Mouse (Mus musculus): ENCODE results near the gene Notch1.

Notch1 gene

GRCm38 (mm10) chr2:26480911-26481310 is 35.6 kb downstream of the Notch1 start:
- DNase-seq (ENCODE audit: low spot score) = no peak

- no peak for DNase-seq (ENCODE audit: low spot score)
Measured at GRCm38 (mm10) chr2:26478685-26479205, 37.7 kb downstream of the Notch1 start.

- DNase-seq (ENCODE audit: low spot score) = no peak
Measured at GRCm38 (mm10) chr2:26477911-26478310, 38.6 kb downstream of the Notch1 start.

GRCm38 (mm10) chr2:26475505-26476430 is 40.7 kb downstream of the Notch1 start:
- no peak for DNase-seq (ENCODE audit: low spot score)

GRCm38 (mm10) chr2:26474789-26475504 is 41.5 kb downstream of the Notch1 start:
- no peak for DNase-seq (ENCODE audit: low spot score)

DNA sequence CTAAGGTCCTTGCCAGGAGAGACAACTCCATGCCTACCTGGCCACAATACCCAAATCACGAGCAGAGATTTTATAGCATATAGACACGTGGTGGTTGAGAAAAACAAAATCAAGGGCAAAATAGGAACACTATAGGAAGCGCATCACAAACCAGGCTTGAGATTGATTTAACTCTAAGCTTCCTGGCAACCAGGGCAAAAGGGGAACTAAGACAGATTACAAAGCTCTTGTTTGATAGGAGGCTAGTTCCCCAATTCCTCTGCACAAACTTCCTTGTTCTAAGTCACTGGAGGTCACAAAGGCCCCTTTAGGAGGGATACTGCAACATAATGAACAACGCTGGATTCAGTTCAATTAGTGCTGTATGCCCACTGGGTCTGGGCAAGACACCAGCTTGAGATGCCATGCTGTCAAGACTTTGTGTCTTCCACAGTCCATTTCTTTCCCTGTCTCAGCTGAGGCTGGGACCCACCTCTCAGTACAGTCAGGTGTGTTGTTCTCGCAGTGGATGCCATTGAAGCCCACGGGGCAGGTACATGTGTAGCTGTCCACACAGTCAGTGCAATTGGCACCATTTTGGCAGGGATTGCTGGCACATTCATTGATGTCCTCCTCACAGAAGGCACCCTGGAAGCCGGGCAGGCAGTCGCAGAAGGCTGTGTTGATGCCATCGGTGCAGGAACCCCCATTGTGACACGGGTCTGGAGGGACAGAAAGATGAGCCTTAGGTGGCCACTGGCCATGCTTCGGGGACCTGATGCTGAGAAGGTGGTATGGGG is 44.0 kb downstream of the Notch1 start:
- DNase-seq (ENCODE audit: low spot score) = no peak

- DNase-seq (ENCODE audit: low spot score) = no peak
Measured at GRCm38 (mm10) chr2:26471652-26472285, 44.7 kb downstream of the Notch1 start.

GRCm38 (mm10) chr2:26470967-26471366 is 45.5 kb downstream of the Notch1 start:
- no peak for DNase-seq (ENCODE audit: low spot score)

DNA sequence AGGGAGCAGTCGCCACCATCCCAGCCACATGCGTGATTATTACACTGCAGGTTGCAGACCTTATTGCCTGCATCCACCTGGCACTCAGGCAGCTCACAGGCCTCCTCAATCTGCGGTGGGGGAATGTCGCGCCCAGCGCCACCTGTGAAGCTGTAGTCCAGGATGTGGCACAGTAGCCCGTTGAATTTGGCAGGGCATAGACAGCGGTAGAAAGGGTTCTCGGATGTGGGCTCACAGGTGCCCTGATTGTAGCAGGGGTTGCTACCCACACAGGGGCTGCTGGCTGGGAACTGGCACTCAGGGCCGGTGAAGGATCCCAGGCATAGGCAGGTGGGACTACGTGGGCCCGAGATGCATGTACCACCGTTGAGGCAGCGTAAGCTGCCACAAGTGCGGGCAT is 48.1 kb downstream of the Notch1 start:
- no peak for DNase-seq (ENCODE audit: low spot score)

GRCm38 (mm10) chr2:26463412-26463811 is 53.1 kb downstream of the Notch1 start:
- DNase-seq (ENCODE audit: low spot score) = no peak

DNA sequence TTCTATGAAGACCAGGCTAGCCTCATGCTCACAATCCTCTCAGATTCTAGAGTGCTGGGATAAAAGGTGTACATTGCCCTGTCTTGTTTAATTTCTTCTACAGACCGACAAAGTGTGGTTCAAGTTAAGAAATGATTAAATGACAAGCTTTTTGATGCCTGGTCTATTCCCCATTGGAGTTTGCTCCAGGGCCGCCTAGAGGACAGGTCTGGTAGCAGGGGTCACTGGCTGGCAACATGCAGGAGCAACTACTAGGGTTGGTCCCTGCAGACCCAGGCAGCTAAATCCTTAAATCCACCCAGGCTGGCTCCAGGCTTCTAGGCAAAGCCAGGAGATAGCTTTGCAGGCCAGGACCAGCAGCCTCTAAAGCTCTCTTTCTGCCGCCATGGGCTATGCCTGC is 53.5 kb downstream of the Notch1 start:
- DNase-seq (ENCODE audit: low spot score) = no peak

- no peak for DNase-seq (ENCODE audit: low spot score)
Measured at GRCm38 (mm10) chr2:26461667-26462066, 54.8 kb downstream of the Notch1 start.

DNA sequence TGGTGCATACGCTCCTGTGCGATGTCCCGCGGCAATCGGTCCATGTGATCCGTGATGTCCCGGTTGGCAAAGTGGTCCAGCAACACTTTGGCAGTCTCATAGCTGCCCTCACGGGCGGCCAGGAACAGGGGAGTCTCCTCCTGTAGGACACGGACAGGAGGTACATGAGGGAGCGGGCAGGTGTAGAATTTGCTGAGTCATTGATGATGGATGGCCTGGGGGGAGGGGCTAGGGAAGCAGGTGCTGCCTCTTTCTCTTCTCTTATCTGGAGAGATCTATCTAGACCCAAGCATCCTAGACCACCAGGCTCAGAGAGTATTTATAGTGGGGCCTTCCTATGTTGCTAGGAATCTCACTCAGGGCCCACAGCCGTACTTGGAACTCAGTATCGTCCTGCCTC is 55.6 kb downstream of the Notch1 start:
- no peak for DNase-seq (ENCODE audit: low spot score)

GRCm38 (mm10) chr2:26460097-26460646 is 56.3 kb downstream of the Notch1 start:
- DNase-seq (ENCODE audit: low spot score) = no peak

DNA sequence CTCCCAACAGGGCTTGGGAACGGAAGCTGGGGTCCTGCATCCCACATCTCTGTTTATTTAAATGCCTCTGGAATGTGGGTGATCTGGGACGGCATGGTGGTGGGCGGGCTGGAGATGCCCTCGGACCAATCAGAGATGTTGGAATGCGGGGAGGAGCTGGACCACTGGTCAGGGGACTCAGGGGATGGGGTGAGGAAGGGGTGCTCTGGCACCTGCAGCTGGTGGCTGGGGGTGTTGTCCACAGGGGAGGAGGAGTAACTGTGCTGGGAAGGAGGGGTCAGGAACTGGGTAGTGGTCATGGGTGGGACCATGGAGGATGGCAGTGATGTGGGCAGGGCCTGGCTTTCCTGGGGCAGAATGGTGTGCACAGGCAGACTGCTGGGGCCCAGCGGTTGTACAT is 57.0 kb downstream of the Notch1 start:
- DNase-seq (ENCODE audit: low spot score) = no peak

GRCm38 (mm10) chr2:26458402-26459124 is 57.9 kb downstream of the Notch1 start:
- no peak for DNase-seq (ENCODE audit: low spot score)

GRCm38 (mm10) chr2:26449121-26450060 is 67.1 kb downstream of the Notch1 start:
- DNase-seq (ENCODE audit: low spot score) = peak; percentile 44

DNA sequence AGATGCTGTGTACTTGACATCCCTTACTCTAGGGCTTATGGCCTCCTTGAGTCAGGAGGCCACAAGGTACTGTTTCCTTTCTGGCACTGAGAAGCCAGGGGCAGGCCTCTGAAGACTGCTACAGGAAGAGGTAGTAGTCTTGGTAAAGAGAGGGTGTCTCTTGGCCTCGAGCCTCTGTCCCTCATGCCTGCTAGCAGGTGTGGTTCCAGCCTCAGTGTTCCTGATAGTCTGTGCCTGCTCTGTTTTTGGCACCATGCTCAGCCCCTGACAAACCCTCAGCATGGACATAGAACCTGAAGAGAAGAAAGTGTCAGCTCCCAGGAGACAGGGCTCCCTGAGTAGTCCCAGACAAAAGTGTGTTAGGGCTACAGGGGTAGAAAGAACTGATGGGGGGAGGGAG is 69.0 kb downstream of the Notch1 start:
- no peak for DNase-seq (ENCODE audit: low spot score)

DNA sequence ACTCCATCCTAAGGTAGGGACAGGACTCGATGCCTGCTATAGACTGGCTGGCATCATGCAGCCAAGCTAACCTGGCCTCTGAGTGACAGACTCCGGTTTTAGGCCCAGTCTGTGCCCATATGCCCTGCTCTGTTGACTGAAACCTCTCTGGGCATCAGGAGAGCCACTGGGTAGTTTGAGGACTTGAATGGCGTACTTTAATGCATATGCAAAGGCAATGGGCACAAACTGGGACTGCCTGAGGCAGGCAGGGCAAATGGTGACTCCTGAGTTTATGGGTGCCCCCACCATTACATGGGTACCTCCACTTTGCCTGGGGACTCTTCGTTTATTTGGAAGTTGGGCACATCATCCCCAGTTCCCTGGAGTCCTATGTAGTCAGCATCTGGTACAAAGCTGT is 69.8 kb downstream of the Notch1 start:
- no peak for DNase-seq (ENCODE audit: low spot score)

Measured in spleen, adult 12 weeks (tissue).